Mouse (Mus musculus): ENCODE data around the gene Ddx20.

Gene Ddx20

GRCm38 (mm10) chr3:105665105-105665765 is 22.1 kb downstream of the Ddx20 start:
- no peak for DNase-seq

GRCm38 (mm10) chr3:105663043-105663442 is 24.3 kb downstream of the Ddx20 start:
- no peak for DNase-seq

- DNase-seq: no peak
Observed at GRCm38 (mm10) chr3:105660530-105660929, 26.8 kb downstream of the Ddx20 start.

GRCm38 (mm10) chr3:105655031-105655585 is 32.3 kb downstream of the Ddx20 start:
- DNase-seq: no peak

GRCm38 (mm10) chr3:105653544-105654380 is 33.6 kb downstream of the Ddx20 start:
- DNase-seq: peak; percentile 28

- no peak for DNase-seq
Observed at GRCm38 (mm10) chr3:105648889-105649567, 38.3 kb downstream of the Ddx20 start.

GRCm38 (mm10) chr3:105643566-105643965 is 43.8 kb downstream of the Ddx20 start:
- no peak for DNase-seq

- peak; percentile 35 for DNase-seq
Observed at GRCm38 (mm10) chr3:105642186-105642585, 45.2 kb downstream of the Ddx20 start.

- DNase-seq: no peak
Observed at GRCm38 (mm10) chr3:105633021-105633420, 54.4 kb downstream of the Ddx20 start.

GRCm38 (mm10) chr3:105632296-105632695 is 55.1 kb downstream of the Ddx20 start:
- no peak for DNase-seq
